Mouse (Mus musculus) adrenal gland, postnatal 4 days (tissue): ENCODE results near the gene Bcor. TPM values are rescaled to one million over a fixed set of nuclear protein-coding genes. Genes with fewer than 3 reads are reported as not detected.
A peak's percentile ranks its signal among the peaks of the same experiment; 100 is the strongest.

Source experiments
- DNase-seq, 2 experiments: peaks; one replicate each; pipeline ENCODE4 v3.0.0; 2021 to 2022; ENCODE audit warnings: low spot score in 2 of 2, mixed read lengths in 2 of 2
- total RNA-seq, 2 experiments: library from RNA; stranded (reverse); gene quantifications; 2 replicates each; pipeline ENCODE4 v1.2.3; 2021

Bcor gene
- total RNA-seq, 2 experiments from 2014 or later: 34.6 to 37.8 TPM

DNA sequence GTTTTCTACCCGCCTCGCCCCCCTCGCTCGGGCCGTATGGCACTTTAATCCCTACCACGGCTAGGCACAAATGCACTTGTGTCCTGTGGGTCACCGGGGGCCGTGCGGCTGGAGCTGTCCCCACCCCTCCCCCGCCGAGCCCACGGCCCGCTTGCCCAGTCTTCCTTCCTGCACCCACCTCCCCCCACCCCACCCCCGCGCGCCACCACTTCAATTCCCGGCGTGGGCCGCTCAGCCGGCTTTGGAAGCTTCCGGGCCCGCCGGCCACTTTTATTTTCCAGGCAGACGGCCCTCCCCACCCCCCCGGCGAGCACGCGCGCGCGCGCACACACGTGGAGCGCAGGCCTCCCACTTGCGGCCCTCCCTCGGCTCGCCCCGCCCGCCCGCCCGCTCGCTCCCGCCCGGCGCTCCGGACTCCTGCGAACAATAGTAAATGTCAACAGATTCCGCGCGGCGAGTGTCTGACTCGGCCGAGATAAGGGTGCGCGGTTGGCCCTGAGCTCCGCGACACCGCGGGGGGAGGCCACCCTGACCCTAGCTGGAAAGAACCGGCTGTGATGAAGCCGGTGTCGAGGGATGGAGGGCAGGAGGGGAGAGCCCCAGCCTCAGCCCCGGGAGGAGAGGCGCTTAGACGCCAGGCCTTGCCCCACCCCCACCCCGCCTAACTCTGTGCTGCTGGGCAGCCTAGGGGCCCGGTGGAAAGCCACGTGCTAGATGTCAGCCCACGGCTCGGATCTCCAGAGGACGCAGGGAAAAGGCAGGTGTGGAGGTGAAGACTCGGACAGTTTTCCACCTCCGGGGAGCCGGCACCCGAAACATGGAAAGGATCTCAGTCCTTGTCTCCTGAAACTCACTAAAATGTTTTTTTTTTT is 153.0 kb downstream of the Bcor start:
- DNase-seq: peak; percentile 16 to 44

DNA sequence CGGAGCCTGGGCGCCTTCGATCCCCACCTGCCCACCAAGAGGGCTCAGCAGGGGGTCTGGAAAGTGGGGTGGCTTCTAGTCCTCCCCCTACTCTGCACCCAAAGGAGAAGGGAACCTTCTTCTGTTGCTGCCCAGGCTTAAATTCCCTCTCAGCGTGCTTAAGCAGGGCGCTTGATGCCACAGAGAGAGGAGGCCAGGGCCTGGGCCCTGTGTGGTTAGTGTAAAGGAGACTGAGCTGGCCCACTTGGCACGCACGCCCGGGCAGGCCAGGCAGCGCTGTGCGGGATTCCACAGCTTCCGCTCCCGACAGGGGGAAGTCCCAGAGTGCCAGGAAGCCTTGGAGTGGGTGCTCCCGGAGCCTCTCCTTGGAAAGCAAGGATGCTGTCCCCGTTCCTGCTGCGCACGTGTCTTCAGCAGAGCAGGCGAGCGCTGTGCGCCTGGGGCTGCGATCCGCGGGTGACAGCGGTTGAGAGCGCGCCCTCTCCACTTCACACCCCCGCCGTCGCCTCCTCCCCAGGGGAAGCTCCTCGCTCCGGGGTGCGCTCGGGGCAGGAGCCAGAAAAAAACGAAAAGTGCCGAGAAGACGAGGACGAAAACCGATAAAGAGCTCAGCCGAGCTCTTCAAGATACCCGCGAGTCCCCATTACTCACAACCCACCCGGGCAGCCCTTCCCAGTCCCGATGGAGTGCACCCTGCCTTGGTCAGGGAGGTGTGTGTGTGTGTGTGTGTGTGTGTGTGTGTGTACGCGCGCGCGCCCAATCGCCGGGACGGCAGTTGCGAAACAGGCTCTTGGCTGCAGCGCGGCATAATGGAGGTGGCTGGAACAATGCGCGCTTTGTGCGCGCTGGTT is 153.9 kb downstream of the Bcor start:
- DNase-seq: peak in 1 of 2 experiments; percentile 52

DNA sequence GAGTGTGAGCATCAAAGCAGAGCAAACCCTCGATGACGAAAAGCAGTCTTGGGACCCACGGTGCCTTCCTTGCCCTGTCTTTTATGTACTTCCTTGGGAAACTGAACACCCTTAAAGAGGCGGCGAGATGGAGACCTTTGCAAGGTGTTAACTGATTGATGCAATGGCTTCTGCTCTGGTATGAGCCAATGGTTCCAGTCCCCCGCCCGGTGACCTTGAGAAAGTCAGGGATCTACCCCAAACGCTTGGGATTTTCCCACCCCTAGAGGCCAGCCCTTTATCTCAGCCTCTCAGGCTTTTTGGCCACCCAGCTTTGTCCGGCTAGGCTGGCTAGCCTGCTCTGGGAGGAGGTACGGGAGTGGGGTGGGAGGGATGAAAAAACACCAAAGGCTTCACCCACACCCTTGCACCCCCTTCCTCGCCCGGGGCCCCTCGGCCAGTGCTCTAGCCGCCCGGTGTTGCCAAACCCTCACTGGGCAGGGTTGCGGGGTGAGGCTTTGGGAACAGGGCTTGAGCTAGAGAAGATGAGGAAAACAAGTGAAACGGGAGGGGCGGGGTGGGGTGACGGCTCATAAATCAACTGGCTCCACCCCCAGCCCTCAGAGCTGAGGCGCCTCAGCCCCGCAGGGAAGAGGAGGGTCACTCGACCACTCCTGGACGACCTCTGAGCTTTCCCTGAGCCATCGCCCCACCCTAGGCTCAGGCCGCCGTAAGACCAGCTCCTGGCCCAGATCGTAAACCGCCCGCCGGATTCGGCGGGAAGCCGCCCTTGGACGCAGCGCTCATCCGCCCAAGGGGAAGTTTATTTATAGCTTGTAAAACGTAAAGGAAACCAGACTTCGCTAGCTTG is 154.7 kb downstream of the Bcor start:
- DNase-seq: no peak

DNA sequence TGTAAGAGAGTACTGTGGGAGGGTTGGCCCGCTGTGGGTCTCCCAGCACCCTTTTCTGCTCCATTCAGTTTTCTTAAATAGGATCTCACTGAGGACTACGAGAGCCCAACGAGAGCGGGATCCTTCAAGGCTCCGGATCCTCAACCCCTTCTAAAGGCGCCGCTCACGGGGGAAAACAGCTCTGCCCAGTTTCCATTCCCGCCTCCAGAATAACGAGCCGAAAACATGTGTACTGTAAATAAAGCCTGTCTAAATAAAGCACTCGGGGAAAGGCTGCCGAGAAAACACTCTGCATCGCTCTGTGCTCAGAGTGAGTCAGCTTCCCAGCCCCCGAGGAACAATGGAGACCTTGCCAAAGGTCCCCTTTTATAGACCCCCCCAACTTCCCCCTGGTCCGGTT is 155.7 kb downstream of the Bcor start:
- no peak for DNase-seq

DNA sequence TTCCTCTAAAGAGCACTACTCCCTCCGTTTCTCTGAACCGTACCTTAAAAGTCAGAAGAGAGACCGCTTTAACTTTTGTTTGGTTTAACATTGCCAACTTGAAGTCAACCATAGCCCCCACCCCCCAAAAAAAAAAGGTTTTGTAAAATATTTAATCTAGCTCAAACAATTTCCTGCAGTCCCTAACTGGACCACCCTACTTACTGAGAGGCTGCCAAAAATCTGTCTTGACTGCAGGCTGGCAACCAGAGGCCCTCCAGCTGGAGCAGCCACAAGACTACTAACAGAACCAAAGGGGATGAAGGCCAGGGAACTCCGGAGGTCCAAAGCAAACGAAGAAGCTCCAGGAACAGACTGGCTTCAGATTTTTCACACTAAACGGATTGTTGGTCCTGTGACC is 156.2 kb downstream of the Bcor start:
- DNase-seq: no peak

DNA sequence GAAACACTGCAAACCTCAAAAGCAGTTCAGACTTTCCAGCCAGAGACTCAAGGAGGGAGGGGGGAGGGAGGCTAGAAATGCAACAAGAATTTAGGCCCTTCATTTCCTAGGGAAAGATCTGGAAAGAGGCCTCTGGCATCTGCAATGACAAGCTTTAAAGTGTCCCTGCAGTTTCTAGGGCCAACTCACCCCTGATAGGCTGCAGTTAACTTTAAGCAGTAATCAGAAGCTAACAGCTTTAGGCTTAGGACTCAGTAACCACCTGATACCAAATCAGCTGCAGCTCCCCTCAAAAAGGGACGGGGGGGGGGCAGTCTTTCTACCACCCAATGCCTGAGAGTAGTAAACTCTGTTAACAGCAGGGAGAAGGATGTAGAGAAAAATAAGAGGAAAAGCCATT is 156.6 kb downstream of the Bcor start:
- DNase-seq: no peak

DNA sequence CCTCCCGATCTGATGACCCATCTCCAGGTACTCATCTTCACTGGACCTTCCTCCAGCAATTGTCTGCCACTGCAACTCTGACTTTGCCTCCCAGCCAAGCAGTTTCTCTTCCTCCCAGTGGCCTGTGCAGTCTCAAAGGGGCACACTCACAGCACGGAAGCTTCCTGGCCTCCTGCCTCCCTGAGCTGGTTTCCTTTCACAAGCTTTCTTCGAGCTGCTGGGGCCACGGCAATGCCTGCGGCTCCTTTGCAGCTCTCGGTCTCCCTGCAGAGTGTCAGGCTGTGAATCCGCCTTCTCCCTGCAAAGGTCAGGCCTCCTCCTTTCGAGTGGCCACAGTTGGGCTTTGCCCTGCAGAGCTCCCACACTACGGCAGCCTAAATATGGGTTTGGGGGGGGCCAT is 157.0 kb downstream of the Bcor start:
- DNase-seq: no peak

DNA sequence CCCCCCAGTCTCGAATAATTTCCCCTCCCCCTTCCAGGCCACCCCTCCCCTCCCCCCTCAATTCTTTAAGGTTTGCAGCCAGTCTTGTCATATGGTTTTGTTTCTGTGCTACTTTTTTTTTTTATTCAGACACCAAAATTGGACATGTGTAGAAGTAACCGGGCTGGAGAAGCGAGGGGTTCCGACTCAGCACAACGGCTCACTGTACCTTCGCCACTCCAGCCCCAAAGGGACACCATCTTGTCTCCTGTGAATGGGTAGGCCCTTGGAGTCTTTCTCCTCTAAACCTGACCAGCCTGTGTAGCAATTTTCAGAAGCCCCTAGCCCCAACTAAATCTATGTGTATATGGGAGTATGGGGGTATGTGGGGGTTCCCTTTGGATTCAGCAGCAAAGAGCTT is 157.6 kb downstream of the Bcor start:
- no peak for DNase-seq

DNA sequence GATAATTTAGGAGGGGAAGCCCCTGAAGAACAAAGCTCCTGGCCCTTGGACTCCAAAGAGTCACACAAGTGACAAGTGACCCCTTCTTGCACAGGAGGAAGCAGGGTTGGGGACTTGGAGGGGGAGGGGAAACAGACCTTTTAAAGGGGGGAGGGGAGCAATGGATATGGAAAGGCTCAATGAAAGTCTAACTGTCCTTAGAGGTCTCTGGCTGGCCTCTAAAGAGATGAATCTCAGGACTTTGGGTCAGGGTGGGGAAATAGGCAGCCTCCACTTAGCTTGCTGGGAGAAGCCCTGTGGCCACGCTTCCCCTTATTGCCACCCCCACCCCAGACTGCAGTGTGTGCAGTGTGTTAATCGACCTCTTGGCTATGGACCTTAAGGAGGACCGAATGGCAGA is 158.2 kb downstream of the Bcor start:
- no peak for DNase-seq

DNA sequence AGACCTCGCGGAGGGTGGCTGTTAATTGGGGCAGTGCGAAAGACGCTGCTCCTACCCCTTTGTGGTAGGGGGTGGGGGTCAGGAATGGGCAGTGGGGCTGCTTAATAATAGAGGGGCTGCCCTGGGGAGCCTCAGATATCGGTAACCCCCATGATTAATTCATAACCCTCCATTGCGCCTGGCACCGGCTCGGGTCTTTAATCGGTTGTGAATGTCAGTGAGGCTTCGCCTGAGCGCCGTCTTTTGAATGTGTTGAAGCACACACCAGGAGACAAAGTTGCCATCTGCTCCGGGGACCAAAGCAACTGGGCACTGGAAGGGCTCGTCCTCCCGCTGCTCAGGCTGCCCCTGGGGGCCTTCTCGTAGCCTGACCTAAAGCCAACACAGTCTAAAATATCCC is 158.8 kb downstream of the Bcor start:
- no peak for DNase-seq

DNA sequence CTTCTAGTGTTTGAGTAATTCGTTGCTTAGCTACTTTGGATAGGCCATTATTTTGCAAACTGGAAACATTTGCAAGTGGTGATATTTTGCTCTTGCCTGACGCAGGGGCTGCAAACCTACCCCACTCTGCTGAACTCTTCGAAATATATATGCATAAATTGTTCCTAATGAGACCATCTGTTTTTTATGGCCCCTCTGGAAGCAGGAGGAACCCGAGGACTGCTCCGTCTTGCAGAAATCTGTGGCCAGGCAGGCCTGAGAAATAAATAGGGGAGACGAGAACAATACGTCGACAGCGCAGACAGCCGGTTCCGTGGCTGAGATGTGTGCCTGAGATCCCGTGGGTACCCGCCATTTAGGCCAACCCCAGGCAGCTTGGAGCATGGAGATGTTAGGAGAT is 159.5 kb downstream of the Bcor start:
- DNase-seq: no peak

DNA sequence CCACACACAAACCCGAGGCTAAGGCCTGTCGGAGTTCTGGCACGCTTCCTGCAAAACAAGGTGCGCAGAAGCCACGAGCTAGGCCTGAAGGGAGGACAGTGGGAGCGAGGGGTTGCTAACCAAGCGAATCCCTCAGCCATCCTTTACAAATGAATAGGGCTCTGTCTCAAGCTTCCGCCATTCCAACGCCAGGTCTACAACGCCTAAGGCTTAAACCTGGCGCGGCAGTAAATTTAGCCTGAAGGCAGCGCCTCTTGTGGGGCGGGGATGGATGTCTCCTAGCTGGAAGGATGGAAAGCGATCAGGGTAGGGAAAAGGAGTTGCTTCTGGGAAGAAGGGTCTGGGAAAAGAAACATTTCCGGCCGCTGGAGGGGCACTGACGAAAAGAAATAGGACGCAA is 160.2 kb downstream of the Bcor start:
- DNase-seq: no peak

DNA sequence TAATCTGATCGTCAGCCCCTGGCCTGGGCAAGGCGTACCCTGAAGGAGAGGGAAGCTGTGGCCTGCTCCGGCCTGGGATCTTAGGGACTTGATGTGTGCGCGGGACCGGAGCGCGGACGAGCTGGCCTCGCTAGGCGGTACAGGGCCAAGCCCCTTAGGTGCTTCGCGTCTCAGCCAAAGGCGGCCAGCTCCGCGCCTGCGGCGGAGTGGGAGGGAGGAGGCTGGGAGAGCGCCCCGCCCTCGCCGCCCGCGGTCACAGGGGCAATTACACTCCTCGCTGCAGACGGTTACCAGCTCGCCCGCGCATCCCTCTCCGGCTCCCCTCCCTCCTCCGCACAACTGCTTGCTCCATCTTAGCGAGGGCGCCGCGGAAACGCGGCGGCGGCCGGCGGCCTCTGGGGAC is 161.2 kb downstream of the Bcor start:
- DNase-seq: peak; percentile 14 to 19

DNA sequence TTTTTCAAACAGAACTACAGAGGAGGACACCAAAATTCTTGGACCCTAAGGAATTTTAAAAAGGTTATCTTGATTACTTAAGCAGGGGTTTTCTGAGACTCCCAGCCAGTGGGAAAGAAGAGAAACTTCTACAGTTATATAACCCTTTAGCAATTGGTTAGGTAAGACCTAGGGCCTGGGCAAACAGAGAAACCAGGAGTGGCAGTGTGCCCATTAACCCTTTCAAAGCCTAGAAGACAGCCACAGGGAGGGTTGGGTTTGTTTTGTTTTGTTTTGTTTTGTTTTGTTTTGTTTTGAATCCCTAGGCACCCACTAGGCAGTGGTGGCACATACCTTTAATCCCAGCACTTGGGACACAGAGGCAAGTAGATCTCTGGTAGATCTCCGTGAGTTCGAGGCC is 163.3 kb downstream of the Bcor start:
- no peak for DNase-seq

DNA sequence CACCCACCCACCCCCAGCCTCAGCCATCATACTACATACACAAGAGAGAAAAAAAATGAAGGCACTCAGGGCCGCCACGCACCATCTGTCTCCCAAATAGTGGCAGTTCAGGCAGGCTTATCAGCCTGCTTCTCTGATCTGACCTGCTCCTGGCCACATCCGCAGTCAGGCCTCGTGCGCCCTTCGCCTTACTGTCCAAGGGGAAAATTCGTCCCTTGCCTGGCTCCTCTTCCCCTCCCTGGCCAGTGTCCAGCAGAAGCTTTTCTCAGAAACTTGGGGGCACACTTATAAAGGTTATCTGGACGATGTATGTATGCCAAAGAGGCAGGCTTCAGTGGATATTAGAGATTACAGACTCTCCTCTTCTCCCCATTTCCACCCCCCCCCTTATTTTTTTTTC is 163.7 kb downstream of the Bcor start:
- DNase-seq: no peak

DNA sequence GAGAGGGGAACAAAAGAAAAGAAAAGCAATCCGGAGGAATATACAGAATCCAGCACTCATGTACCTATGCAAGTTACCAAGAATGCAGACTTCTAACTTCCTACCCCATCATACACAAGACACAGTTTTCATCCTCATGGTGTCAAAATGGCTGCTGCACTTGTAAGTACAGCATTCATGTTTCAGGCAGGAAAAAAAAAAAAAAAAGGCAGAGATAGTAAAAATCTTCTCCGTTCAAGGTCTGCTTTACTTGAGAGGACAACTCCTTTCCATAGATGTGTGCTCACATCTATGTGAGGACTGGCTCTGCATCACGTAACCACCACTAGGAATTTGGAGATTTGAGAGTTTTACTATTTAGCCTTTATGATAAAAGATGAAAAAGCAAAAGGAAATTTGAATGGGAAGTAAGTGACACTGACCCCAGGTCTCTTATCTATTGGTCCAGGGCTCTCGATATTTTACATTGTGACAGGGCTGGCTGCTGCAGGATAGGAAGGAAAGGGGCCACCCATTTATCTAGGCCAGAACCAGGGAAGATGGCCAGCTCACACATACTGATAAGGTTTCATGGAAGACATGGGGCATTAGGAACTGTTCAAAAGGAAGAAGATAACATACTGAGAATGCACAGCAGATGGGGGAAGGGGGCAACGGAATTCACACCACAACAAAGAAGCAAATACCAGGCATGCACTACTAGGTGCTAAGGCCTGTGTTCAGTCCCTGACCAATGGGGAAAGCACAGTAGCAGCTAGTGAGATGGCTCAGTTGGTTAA is 166.3 kb downstream of the Bcor start:
- DNase-seq: no peak

DNA sequence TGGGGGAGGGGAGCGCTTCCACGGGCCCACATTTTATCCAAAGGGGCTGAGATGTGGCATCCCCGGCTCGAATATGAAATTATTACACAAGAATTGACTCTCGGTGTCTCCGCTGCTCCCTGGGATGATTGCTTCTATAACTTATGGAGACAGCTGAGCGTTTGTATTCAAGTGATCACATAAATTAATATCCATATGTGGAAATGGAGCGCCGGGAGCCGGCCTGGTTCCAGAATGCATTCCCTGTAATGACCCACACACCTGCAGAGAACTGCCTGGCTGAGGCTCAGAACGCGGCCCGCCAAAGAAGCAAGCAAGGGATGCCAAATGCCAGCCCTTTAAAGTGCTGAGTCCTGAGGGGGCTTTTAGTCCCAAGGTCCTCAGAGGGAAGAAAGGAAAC is 170.7 kb downstream of the Bcor start:
- no peak for DNase-seq

DNA sequence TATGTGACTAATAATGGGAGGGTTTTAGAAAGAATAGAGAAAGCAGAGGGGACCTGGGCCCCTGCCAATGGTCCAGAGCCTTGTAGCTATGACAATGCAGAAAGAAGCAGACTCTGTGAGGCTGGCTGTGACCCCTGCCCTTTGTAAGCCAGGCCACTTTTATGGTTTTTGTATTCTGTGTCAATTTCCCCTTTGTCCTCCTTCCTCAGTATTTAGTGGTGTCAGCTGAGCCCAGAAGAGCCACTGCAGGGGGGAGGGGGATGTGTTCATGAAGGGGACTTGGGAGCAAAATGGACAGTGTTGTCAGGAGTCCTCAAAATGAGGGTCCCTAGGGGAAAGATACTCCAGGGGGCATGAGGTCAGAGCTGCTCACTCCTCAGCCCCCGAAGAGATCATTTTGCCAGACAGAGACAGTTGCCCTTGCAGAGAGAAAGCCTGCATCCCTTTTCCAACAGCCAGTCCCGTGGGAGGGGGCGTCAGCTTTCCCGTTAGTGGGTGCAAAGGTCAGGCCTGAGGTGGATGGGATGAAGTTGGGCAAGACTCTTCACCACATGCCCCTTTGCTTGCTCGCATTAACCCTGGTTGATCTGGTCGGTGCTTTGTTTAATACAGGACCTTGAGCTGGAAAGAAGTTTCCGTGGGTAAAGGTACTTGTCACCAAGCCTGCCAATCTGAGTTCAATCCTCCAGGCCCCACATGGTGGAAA is 171.8 kb downstream of the Bcor start:
- no peak for DNase-seq

DNA sequence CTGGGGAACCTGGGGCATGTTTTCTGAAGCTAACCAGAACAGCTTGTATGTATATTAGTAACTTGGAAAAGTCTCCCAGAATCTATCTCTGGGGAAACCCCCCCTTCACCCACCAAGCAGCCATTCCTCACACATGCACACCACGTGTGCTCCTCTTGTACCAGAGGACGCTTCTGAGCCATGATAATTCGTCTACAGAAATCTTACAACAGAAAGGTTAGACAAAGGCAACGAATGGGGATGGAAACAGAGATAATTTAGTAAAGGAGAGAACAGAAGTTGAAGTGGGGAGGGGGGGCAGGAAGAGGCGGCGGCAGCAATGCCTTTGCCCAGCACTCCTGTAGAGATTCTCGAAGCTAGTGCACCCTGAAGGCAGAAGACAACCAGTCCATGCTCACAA is 172.6 kb downstream of the Bcor start:
- DNase-seq: no peak
